Mouse (Mus musculus): Measurements from ENCODE around the gene Wbp2. TPM values are rescaled to one million over a fixed set of nuclear protein-coding genes. Genes with fewer than 3 reads are reported as not detected.

Wbp2 gene
- 44.9 and 48.3 TPM in 2 replicates for polyA plus RNA-seq (2016; fragmentation: Nextera tagmentation; extraction: Ambion mirVana)

GRCm38 (mm10) chr11:116086258-116087193, at the start of gene Wbp2:
TSS of gene Wbp2 (minus strand) at chr11:116086995.
- H3K27ac ChIP-seq, result peak within 1 kb of the TSS; percentile 79
- 5% methylated on average over 41 of the region's 43 CpGs for WGBS
- H3K4me1 ChIP-seq, result peaks cover 16% of the 10 kb centered on the region
- peak within 1 kb of the TSS; percentile 38 for H3K9ac ChIP-seq
- peaks cover 23% of the 10 kb centered on the region for H3K36me3 ChIP-seq
- H3K27me3 ChIP-seq, result no peaks in the 10 kb centered on the region
- H3K4me2 ChIP-seq (replicated peaks), result peak within 1 kb of the TSS; percentile 61
- ATAC-seq (ENCODE audit: insufficient number of reproducible peaks, insufficient read depth, low FRiP score, low TSS enrichment), result peak; percentile 94
- peak within 1 kb of the TSS; percentile 42 for H3K4me3 ChIP-seq
- no peaks in the 10 kb centered on the region for H3K9me3 ChIP-seq

- Histone ChIP-seq H3K36me3 (peaks cover 30% of the 10 kb centered on the region), H3K4me1 (peaks cover 16% of the 10 kb centered on the region), H3K4me3 (no peak overlapping the region), H3K9me3 (no peaks in the 10 kb centered on the region), H3K4me2 (replicated peaks) (no peak overlapping the region), H3K27me3 (no peaks in the 10 kb centered on the region), H3K27ac (no peak overlapping the region), H3K9ac (no peak overlapping the region)
- 85% methylated on average over 10 of the region's 10 CpGs for WGBS
- no peak for ATAC-seq (ENCODE audit: insufficient number of reproducible peaks, insufficient read depth, low FRiP score, low TSS enrichment)
Measured at GRCm38 (mm10) chr11:116134171-116134570, 47.4 kb upstream of the Wbp2 start.

GRCm38 (mm10) chr11:116133497-116133896, 46.7 kb upstream of the Wbp2 start:
- no peak overlapping the region for H3K4me2 ChIP-seq (replicated peaks)
- no peaks in the 10 kb centered on the region for H3K9me3 ChIP-seq
- WGBS, result 47% methylated on average over 5 of the region's 5 CpGs
- H3K9ac ChIP-seq, result no peak overlapping the region
- H3K27ac ChIP-seq, result no peak overlapping the region
- H3K4me1 ChIP-seq, result peaks cover 16% of the 10 kb centered on the region
- peaks cover 30% of the 10 kb centered on the region for H3K36me3 ChIP-seq
- no peaks in the 10 kb centered on the region for H3K27me3 ChIP-seq
- ATAC-seq (ENCODE audit: insufficient number of reproducible peaks, insufficient read depth, low FRiP score, low TSS enrichment), result no peak
- H3K4me3 ChIP-seq, result no peak overlapping the region

GRCm38 (mm10) chr11:116132366-116133333, 45.9 kb upstream of the Wbp2 start:
- Histone ChIP-seq H3K27ac (no peak overlapping the region), H3K9me3 (no peaks in the 10 kb centered on the region), H3K27me3 (no peaks in the 10 kb centered on the region), H3K4me3 (no peak overlapping the region), H3K36me3 (peaks cover 30% of the 10 kb centered on the region), H3K4me2 (replicated peaks) (no peak overlapping the region), H3K9ac (no peak overlapping the region), H3K4me1 (peaks cover 18% of the 10 kb centered on the region)
- ATAC-seq (ENCODE audit: insufficient number of reproducible peaks, insufficient read depth, low FRiP score, low TSS enrichment), result no peak
- 78% methylated on average over 16 of the region's 16 CpGs for whole genome bisulfite sequencing

GRCm38 (mm10) chr11:116131349-116132170, 44.8 kb upstream of the Wbp2 start:
- ATAC-seq (ENCODE audit: insufficient number of reproducible peaks, insufficient read depth, low FRiP score, low TSS enrichment), result no peak
- peaks cover 27% of the 10 kb centered on the region for H3K4me1 ChIP-seq
- 81% methylated on average over 15 of the region's 15 CpGs for WGBS
- peak overlapping the region; percentile 75 for H3K4me2 ChIP-seq (replicated peaks)
- H3K9ac ChIP-seq, result peak overlapping the region; percentile 70
- no peaks in the 10 kb centered on the region for H3K9me3 ChIP-seq
- H3K4me3 ChIP-seq, result peak overlapping the region; percentile 57
- H3K36me3 ChIP-seq, result peaks cover 30% of the 10 kb centered on the region
- no peaks in the 10 kb centered on the region for H3K27me3 ChIP-seq
- H3K27ac ChIP-seq, result peak overlapping the region; percentile 89; the same call in 1 of the 2 replicates

- peaks cover 27% of the 10 kb centered on the region for H3K4me1 ChIP-seq
- H3K9ac ChIP-seq, result peak within 1 kb of the TSS; percentile 70
- peaks cover 33% of the 10 kb centered on the region for H3K36me3 ChIP-seq
- WGBS, result 1% methylated on average over 69 of the region's 69 CpGs
- H3K9me3 ChIP-seq, result no peaks in the 10 kb centered on the region
- H3K4me3 ChIP-seq, result peak within 1 kb of the TSS; percentile 57
- peak within 1 kb of the TSS; percentile 89 for H3K27ac ChIP-seq
- peak within 1 kb of the TSS; percentile 75 for H3K4me2 ChIP-seq (replicated peaks)
- ATAC-seq (ENCODE audit: insufficient number of reproducible peaks, insufficient read depth, low FRiP score, low TSS enrichment), result peak; percentile 74
- H3K27me3 ChIP-seq, result no peaks in the 10 kb centered on the region
Measured at GRCm38 (mm10) chr11:116130488-116131205, 43.9 kb upstream of the Wbp2 start, which contains the start of gene Trim65. TSS of gene Trim65 (minus strand) at chr11:116131128.

- Histone ChIP-seq H3K9me3 (peaks cover 4% of the 10 kb centered on the region; the same call in 1 of the 2 replicates), H3K4me1 (peaks cover 27% of the 10 kb centered on the region), H3K4me2 (replicated peaks) (peak overlapping the region; percentile 75), H3K36me3 (peaks cover 33% of the 10 kb centered on the region), H3K27me3 (no peaks in the 10 kb centered on the region), H3K27ac (peak overlapping the region; percentile 89), H3K4me3 (peak overlapping the region; percentile 57), H3K9ac (peak overlapping the region; percentile 70)
- 48% methylated on average over 8 of the region's 8 CpGs for WGBS
- ATAC-seq (ENCODE audit: insufficient number of reproducible peaks, insufficient read depth, low FRiP score, low TSS enrichment), result 0 out of 2 replicates have a peak, but pooled peaks have one; percentile 1
Measured at GRCm38 (mm10) chr11:116129993-116130487, 43.2 kb upstream of the Wbp2 start.

GRCm38 (mm10) chr11:116129091-116129790, 42.4 kb upstream of the Wbp2 start:
- ATAC-seq (ENCODE audit: insufficient number of reproducible peaks, insufficient read depth, low FRiP score, low TSS enrichment), result no peak
- no peaks in the 10 kb centered on the region for H3K27me3 ChIP-seq
- peaks cover 4% of the 10 kb centered on the region; the same call in 1 of the 2 replicates for H3K9me3 ChIP-seq
- WGBS, result 74% methylated on average over 9 of the region's 9 CpGs
- H3K9ac ChIP-seq, result no peak overlapping the region
- no peak overlapping the region for H3K27ac ChIP-seq
- peak overlapping the region; percentile 75 for H3K4me2 ChIP-seq (replicated peaks)
- peaks cover 25% of the 10 kb centered on the region for H3K36me3 ChIP-seq
- peaks cover 27% of the 10 kb centered on the region for H3K4me1 ChIP-seq
- no peak overlapping the region for H3K4me3 ChIP-seq

- ATAC-seq (ENCODE audit: insufficient number of reproducible peaks, insufficient read depth, low FRiP score, low TSS enrichment), result no peak
- 0 out of 2 replicates have a peak overlapping the region, but pooled peaks have one; percentile 37 for H3K27ac ChIP-seq
Measured at GRCm38 (mm10) chr11:116127986-116128385, 41.2 kb upstream of the Wbp2 start.

More at GRCm38 (mm10) chr11:116127986-116128385, 41.2 kb upstream of the Wbp2 start:
- H3K36me3 ChIP-seq, result peaks cover 18% of the 10 kb centered on the region
- H3K27me3 ChIP-seq, result no peaks in the 10 kb centered on the region
- H3K4me1 ChIP-seq, result peaks cover 27% of the 10 kb centered on the region
- H3K4me2 ChIP-seq (replicated peaks), result peak overlapping the region; percentile 40; the same call in 1 of the 2 replicates
- 0 out of 2 replicates have a peak overlapping the region, but pooled peaks have one; percentile 22 for H3K4me3 ChIP-seq
- no peak overlapping the region for H3K9ac ChIP-seq
- H3K9me3 ChIP-seq, result peaks cover 4% of the 10 kb centered on the region; the same call in 1 of the 2 replicates
- WGBS, result 80% methylated on average over 9 of the region's 9 CpGs
